Mouse (Mus musculus): Measurements from ENCODE around the gene 2900026A02Rik.

Gene 2900026A02Rik

GRCm38 (mm10) chr5:113090750-113091149 lies 130.3 kb downstream of the 2900026A02Rik start:
- in situ Hi-C loops (cut with MboI; ENCODE audit: low pct_unique_long_range_greater_than_20kb in 1 of 2, low sequenced_read_pairs in 2 of 2, unreplicated experiment in 1 of 2) = no loop called here

DNA sequence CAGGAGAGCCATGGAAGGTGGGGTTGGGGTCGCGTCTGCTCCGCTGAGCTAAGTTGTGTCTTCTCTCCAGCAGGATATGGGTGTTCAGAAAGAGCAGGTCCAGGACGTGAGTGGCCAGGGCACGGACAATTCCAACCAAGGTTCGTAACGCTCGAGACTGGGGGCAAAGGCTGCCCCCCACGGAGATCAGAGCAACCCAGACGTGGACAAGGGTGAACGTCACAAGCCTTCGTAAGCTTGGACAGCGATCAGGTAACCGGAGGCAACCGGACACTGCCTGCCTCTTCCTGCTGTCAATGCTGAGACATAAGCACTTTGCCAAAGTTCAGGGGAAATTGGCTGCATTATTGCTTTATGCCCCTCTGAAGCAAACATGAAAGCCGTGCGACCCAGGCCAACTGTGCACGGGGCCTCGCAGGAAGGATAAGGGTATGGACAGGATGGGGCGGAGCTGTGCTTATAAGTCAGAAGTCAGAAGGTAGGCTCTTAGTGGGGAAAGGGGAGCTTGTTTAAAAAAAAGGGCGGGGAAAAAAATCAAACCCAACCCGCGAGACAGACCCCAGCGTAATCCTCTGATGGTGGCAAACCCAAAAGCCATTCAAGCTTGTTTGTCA lies 130.9 kb downstream of the 2900026A02Rik start:
- in situ Hi-C loops (cut with MboI; ENCODE audit: low pct_unique_long_range_greater_than_20kb in 1 of 2, low sequenced_read_pairs in 2 of 2, unreplicated experiment in 1 of 2) = no loop called here

DNA sequence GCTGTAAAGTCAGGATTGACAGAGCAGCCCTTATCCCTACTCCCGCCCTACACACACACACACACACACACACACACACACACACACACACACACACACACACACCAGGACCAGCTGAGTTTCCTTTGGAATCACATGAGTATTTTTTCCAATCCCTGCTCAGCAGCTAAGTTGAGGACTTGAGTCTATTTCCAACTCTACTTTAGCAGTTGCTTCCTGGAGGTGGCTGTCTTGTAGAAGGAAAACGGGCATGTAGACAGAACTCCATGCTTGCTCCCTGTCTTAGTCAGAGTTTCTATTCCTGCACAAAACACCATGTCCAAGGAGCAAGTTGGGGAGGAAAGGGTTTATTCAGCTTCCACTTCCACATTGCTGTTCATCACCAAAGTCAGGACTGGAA lies 133.6 kb downstream of the 2900026A02Rik start:
- in situ Hi-C loops (cut with MboI; ENCODE audit: low pct_unique_long_range_greater_than_20kb in 1 of 2, low sequenced_read_pairs in 2 of 2, unreplicated experiment in 1 of 2) = no loop called here

GRCm38 (mm10) chr5:113086990-113087389 lies 134.0 kb downstream of the 2900026A02Rik start:
- in situ Hi-C loops (cut with MboI; ENCODE audit: low pct_unique_long_range_greater_than_20kb in 1 of 2, low sequenced_read_pairs in 2 of 2, unreplicated experiment in 1 of 2) = no loop called here

- in situ Hi-C loops (cut with MboI; ENCODE audit: low pct_unique_long_range_greater_than_20kb in 1 of 2, low sequenced_read_pairs in 2 of 2, unreplicated experiment in 1 of 2) = no loop called here
These were observed 134.6 kb downstream of the 2900026A02Rik start for GRCm38 (mm10) chr5:113086439-113086838.

DNA sequence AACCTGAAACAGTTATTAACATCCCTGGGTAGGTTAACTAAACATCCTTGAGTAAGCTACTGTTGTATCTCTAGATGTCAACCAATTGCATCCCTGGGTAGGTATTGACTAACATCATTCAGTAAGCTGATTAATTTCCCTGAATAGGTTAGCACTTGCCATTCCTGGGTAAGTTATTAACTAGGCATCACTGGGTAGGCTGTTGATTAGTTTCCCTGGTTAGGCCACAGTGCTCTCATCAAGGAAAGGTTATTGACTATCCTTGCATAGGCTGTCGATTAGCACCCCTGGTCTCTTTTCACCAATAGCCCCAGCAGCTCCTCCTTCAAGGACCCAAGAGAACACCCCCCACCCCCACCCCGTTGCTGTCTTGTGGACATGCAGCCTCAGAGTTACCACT lies 135.1 kb downstream of the 2900026A02Rik start:
- in situ Hi-C loops (cut with MboI; ENCODE audit: low pct_unique_long_range_greater_than_20kb in 1 of 2, low sequenced_read_pairs in 2 of 2, unreplicated experiment in 1 of 2) = no loop called here

DNA sequence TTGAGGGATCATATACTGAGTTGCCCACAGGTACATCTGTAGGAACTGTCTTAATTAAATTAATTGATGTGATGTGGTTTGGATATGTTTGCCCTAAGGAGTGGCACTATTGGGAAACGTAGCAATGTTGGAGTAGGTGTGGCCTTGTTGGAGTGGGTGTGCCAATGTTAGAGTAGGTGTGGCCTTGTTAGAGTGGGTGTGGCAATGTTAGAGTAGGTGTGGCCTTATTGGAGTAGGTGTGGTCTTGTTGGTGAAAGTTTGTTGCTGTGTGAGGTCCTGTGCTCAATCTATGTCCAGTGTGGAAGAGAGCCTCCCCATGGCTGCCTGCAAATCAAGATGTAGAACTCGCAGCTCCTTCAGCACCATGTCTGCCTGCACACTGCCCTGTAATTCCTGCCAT lies 136.7 kb downstream of the 2900026A02Rik start:
- in situ Hi-C loops (cut with MboI; ENCODE audit: low pct_unique_long_range_greater_than_20kb in 1 of 2, low sequenced_read_pairs in 2 of 2, unreplicated experiment in 1 of 2) = no loop called here

DNA sequence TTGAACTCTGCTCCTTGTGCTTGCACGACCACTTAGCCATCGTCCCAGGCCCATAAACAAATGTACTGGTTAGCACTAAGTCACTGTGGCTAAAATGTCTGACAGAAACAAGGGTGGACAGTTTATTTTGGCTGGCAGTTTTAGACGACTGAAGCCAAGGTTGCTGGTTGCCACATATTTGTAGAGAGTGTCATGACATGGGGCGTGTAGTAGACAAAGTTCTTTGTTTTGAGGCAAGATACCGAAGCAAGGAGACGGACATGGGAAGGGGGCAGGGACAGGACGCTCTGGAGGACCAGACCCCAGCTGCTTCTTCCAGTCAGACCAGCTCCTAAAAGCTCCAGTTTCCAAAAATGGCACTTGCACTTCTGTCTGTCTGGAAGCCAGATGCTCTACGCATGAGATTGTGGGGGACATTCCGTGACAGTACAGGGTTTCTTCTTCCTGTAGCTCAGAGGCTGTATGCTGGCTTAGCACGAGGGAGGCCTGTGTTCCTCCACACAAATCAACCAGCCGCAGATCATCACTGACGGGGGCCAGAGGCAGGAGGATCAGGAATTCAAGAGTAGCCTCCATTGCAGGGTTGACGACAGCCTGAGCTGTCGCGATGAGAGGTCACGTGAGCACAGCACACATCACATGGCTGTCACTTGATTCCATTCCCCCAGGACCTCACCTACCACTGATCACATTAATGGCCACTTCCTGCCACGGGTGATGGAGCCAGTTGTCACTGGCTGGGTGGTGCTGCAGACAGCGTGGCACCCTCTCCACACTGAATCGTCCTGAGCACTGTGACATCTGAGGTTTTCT lies 138.5 kb downstream of the 2900026A02Rik start:
- in situ Hi-C loops (cut with MboI; ENCODE audit: low pct_unique_long_range_greater_than_20kb in 1 of 2, low sequenced_read_pairs in 2 of 2, unreplicated experiment in 1 of 2) = no loop called here

DNA sequence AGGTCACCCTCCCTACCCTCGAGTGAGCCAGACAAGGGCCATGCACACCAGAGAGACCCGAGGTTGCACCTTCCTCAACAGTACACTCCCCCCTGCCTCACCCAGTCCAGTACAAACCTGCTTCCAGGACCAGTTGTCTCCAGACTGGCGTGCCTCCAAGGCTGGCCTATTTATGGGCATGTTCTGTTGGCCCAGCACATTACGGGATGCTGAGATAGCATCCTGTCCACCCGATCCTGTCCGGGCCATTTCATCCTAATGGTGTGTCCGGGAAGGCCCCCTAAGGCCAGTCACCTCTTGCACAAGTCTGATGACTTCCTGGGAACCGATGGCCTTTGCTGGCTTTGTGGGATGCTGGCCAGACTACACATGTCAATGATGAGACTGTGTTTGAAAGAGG lies 139.6 kb downstream of the 2900026A02Rik start, which contains the start of gene Crybb3:
Crybb3 (minus strand) TSS at position 146 of the 400 bp plus-strand sequence.
- in situ Hi-C loops (cut with MboI; ENCODE audit: low pct_unique_long_range_greater_than_20kb in 1 of 2, low sequenced_read_pairs in 2 of 2, unreplicated experiment in 1 of 2) = no loop called here

DNA sequence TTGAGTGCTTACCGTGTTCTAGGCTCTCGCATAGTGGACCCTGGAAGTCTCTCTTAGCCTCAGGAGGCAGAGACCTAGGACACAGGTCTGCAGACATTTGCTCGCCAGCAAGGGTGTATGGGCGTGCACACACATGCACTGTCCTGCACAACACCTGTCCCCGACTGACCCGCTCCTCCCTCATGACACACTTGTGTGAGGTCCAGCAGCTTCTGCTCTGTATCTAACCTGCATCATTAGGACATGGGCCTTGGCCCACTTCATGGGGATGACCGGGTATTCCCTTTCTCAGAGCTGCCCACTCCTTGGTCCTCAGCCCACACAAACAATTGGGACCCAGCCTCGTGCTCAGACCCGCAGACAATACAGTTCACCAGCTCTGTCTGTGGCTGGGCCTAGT lies 140.0 kb downstream of the 2900026A02Rik start:
- in situ Hi-C loops (cut with MboI; ENCODE audit: low pct_unique_long_range_greater_than_20kb in 1 of 2, low sequenced_read_pairs in 2 of 2, unreplicated experiment in 1 of 2) = no loop called here

GRCm38 (mm10) chr5:113079783-113080182 lies 141.3 kb downstream of the 2900026A02Rik start:
- in situ Hi-C loops (cut with MboI; ENCODE audit: low pct_unique_long_range_greater_than_20kb in 1 of 2, low sequenced_read_pairs in 2 of 2, unreplicated experiment in 1 of 2) = no loop called here

DNA sequence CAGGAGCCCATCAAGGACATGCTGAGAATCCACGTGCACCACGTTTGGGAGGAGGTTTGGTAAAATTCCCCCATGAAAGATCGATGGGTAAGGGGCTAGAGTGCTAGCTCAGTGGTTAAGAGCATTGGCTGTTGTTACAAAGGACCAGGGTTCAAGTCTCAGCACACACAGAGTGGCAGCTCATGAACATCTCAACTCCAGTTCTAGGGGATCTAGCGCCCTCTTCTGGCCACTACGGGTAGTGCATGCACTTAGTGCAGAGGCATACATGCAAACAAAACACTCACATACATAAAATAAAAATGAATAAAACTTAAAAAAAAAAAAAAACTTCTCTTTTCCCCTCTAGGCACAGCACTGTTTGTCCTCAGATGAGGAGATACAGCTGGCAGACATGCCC lies 142.3 kb downstream of the 2900026A02Rik start:
- in situ Hi-C loops (cut with MboI; ENCODE audit: low pct_unique_long_range_greater_than_20kb in 1 of 2, low sequenced_read_pairs in 2 of 2, unreplicated experiment in 1 of 2) = no loop called here

DNA sequence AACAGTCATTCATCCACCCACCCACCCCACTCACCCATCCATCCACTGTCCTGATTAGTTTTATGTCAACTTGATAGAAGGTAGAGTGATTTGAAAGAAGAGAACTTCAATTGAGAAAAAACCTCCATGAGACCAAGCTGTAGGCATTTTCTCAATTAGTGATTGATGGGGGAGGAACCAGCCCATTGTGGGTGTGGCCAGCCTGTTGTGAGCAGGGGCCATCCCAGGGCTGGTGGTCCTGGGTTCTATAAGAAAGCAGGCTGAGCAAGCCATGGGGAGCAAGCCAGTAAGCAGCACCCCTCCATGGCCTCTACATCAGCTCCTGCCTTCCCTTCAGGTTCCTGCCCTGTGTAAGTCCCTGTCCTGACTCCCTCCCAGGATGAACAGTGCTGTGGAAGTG lies 151.0 kb downstream of the 2900026A02Rik start, which contains the start of gene Crybb2:
Crybb2 (minus strand) TSS at position 101 of the 400 bp plus-strand sequence.
- in situ Hi-C loops (cut with MboI; ENCODE audit: low pct_unique_long_range_greater_than_20kb in 1 of 2, low sequenced_read_pairs in 2 of 2, unreplicated experiment in 1 of 2) = loop anchor here in 1 of 2 experiments (25.0 kb wide), 1 partner anchor 608 kb away; no protein-coding TSS in a partner anchor

DNA sequence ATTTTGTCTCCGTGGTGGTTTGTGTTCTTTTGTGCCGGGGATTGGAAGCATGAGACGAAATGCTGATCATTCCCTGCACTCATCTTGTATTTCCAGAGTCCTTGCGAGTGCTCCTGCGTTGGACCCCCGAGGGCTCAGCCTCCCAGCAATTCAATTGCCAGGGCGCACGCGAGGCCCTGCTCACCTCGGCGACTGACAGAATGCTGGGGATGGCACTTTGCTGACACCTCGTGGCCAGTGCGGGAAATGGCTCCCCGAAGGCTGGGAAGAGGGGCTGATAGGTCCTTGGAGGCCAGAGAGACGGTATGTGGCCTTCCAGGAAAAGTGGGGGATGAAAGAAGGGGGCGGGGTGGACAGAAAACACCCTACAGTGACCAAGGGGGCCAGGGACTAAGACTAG lies 166.7 kb downstream of the 2900026A02Rik start:
- in situ Hi-C loops (cut with MboI; ENCODE audit: low pct_unique_long_range_greater_than_20kb in 1 of 2, low sequenced_read_pairs in 2 of 2, unreplicated experiment in 1 of 2) = loop anchor here (10.0 to 25.0 kb wide), 3 partner anchors 170 to 600 kb away; no protein-coding TSS in a partner anchor

GRCm38 (mm10) chr5:113050581-113051185 lies 170.4 kb downstream of the 2900026A02Rik start:
- in situ Hi-C loops (cut with MboI; ENCODE audit: low pct_unique_long_range_greater_than_20kb in 1 of 2, low sequenced_read_pairs in 2 of 2, unreplicated experiment in 1 of 2) = loop anchor here (10.0 to 25.0 kb wide), 3 partner anchors 166 to 596 kb away; no protein-coding TSS in a partner anchor

GRCm38 (mm10) chr5:113049876-113050275 lies 171.2 kb downstream of the 2900026A02Rik start:
- in situ Hi-C loops (cut with MboI; ENCODE audit: low pct_unique_long_range_greater_than_20kb in 1 of 2, low sequenced_read_pairs in 2 of 2, unreplicated experiment in 1 of 2) = loop anchor here (10.0 to 25.0 kb wide), 3 partner anchors 165 to 595 kb away; no protein-coding TSS in a partner anchor

- in situ Hi-C loops (cut with MboI; ENCODE audit: low pct_unique_long_range_greater_than_20kb in 1 of 2, low sequenced_read_pairs in 2 of 2, unreplicated experiment in 1 of 2) = no loop called here
These were observed 175.3 kb downstream of the 2900026A02Rik start for GRCm38 (mm10) chr5:113045511-113046273.

DNA sequence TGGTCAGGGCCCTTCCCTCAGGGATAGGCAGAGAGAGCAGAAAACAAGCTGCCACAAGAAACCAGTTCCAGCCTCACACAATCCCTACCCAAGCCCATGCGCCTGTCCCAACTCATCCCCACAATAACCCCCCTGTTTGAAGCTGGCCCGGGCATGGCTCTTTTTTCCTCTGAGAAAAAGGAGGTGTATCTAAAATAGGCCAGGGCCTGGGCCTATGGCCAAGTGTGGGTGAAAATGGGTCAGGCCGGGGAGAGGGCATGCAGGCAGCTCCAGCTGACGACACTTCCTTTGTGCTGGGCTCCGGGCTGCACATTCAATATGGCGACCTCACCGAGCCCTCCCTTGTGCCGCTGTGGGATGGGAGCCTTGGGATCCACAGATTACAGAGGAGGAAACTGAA lies 177.5 kb downstream of the 2900026A02Rik start:
- in situ Hi-C loops (cut with MboI; ENCODE audit: low pct_unique_long_range_greater_than_20kb in 1 of 2, low sequenced_read_pairs in 2 of 2, unreplicated experiment in 1 of 2) = no loop called here

All from mouse embryonic stem cell (cell line).